Mouse (Mus musculus) midbrain, embryonic 10.5 days (tissue): ENCODE results near the gene Olfr1201. TPM values are rescaled to one million over a fixed set of nuclear protein-coding genes. Genes with fewer than 3 reads are reported as not detected.

Experiments
- DNase-seq: peaks from one replicate; pipeline ENCODE4 v3.0.0-alpha.2; 2017; ENCODE audit warnings: low spot score
- H3K27ac ChIP-seq: fragments of 300-500 bp; sonication (generic); replicated peaks from 2 replicates; pipeline ENCODE4 v1.5.1; 2016; ENCODE audit warnings: mild to moderate bottlenecking
- H3K27me3 ChIP-seq: fragments of 300-500 bp; sonication (generic); 2 replicates; pipeline ENCODE4 v1.6.1; 2016; ENCODE audit warnings: low read depth, mild to moderate bottlenecking; ENCODE audit not compliant: poor library complexity, severe bottlenecking
- H3K36me3 ChIP-seq: fragments of 300-500 bp; sonication (generic); 2 replicates; pipeline ENCODE4 v1.6.1; 2016; ENCODE audit warnings: mild to moderate bottlenecking, moderate library complexity
- H3K4me1 ChIP-seq: fragments of 300-500 bp; sonication (generic); 2 replicates; pipeline ENCODE4 v1.6.1; 2016
- H3K4me3 ChIP-seq: fragments of 300-500 bp; sonication (generic); 2 replicates; pipeline ENCODE4 v1.5.1; 2016; ENCODE audit warnings: mild to moderate bottlenecking, moderate library complexity
- H3K9me3 ChIP-seq: fragments of 300-500 bp; sonication (generic); replicated peaks from 2 replicates; pipeline ENCODE4 v1.6.1; 2016; ENCODE audit warnings: mild to moderate bottlenecking
- WGBS: fragments of 180-500 bp; shearing (Covaris S2); methylation state at CpG from one replicate; pipeline ENCODE4 v1.1.7; 2016; 5-methylcytosine and 5-hydroxymethylcytosine counted together
- polyA plus RNA-seq: library from polyadenylated mRNA; unstranded; fragments of >200 nt; fragmentation: Nextera tagmentation; extraction: Ambion mirVana; gene quantifications from 2 replicates; pipeline ENCODE4 v1.2.1, GENCODE M21; 2016

The Olfr1201 gene
- not detected in 2 replicates for polyA plus RNA-seq

GRCm38 (mm10) chr2:88792736-88793135 is at the start of gene Olfr1201:
Gene Olfr1201 (plus strand): TSS chr2:88793036.
- Histone ChIP-seq H3K4me1 (no peaks in the 10 kb centered on the region), H3K9me3 (no peaks in the 10 kb centered on the region), H3K27ac (no peak within 1 kb of the TSS), H3K36me3 (no peaks in the 10 kb centered on the region), H3K4me3 (no peak within 1 kb of the TSS), H3K27me3 (no peaks in the 10 kb centered on the region)
- no peak for DNase-seq
- WGBS: 91% methylated on average over 6 of the region's 6 CpGs

- 68% methylated on average over 3 of the region's 3 CpGs for WGBS
- Histone ChIP-seq H3K4me1 (no peaks in the 10 kb centered on the region), H3K27ac (no peak overlapping the region), H3K9me3 (no peaks in the 10 kb centered on the region), H3K36me3 (no peaks in the 10 kb centered on the region), H3K27me3 (no peaks in the 10 kb centered on the region), H3K4me3 (no peak overlapping the region)
- no peak for DNase-seq
These were observed 49.5 kb upstream of the Olfr1201 start for GRCm38 (mm10) chr2:88743379-88743778.

- Histone ChIP-seq H3K9me3 (no peaks in the 10 kb centered on the region), H3K27ac (no peak within 1 kb of the TSS), H3K36me3 (no peaks in the 10 kb centered on the region), H3K4me1 (no peaks in the 10 kb centered on the region), H3K27me3 (no peaks in the 10 kb centered on the region), H3K4me3 (no peak within 1 kb of the TSS)
- no peak for DNase-seq
- WGBS: 92% methylated on average over 2 of the region's 2 CpGs
These were observed 41.6 kb upstream of the Olfr1201 start, which contains the start of gene Olfr1198 for GRCm38 (mm10) chr2:88751270-88751669. Gene Olfr1198 (minus strand): TSS chr2:88751370.

- Histone ChIP-seq H3K4me3 (no peak within 1 kb of the TSS), H3K9me3 (no peaks in the 10 kb centered on the region), H3K4me1 (no peaks in the 10 kb centered on the region), H3K27me3 (no peaks in the 10 kb centered on the region), H3K36me3 (no peaks in the 10 kb centered on the region), H3K27ac (no peak within 1 kb of the TSS)
- WGBS: 89% methylated on average over 2 of the region's 2 CpGs
- no peak for DNase-seq
These were observed 32.5 kb upstream of the Olfr1201 start, which contains the start of gene Olfr1199 for GRCm38 (mm10) chr2:88760369-88760768. Gene Olfr1199 (minus strand): TSS chr2:88760469.

GRCm38 (mm10) chr2:88770388-88770787 is 22.4 kb upstream of the Olfr1201 start, which contains the start of gene Olfr1200:
Gene Olfr1200 (minus strand): TSS chr2:88770488.
- Histone ChIP-seq H3K9me3 (no peaks in the 10 kb centered on the region), H3K4me3 (no peak within 1 kb of the TSS), H3K27ac (no peak within 1 kb of the TSS), H3K27me3 (no peaks in the 10 kb centered on the region), H3K36me3 (no peaks in the 10 kb centered on the region), H3K4me1 (no peaks in the 10 kb centered on the region)
- no peak for DNase-seq
- WGBS: 86% methylated on average over 2 of the region's 2 CpGs

- no peak for DNase-seq
- H3K36me3 ChIP-seq: no peaks in the 10 kb centered on the region
- no peaks in the 10 kb centered on the region for H3K9me3 ChIP-seq
- H3K27me3 ChIP-seq: no peaks in the 10 kb centered on the region
- no peak within 1 kb of the TSS for H3K27ac ChIP-seq
- H3K4me1 ChIP-seq: no peaks in the 10 kb centered on the region
- no peak within 1 kb of the TSS for H3K4me3 ChIP-seq
- 89% methylated on average over 1 of the region's 1 CpGs for WGBS
These were observed 21.4 kb downstream of the Olfr1201 start, which contains the start of gene Olfr1202 for GRCm38 (mm10) chr2:88814196-88814595. Gene Olfr1202 (plus strand): TSS chr2:88814496.

GRCm38 (mm10) chr2:88829437-88829836 is 36.6 kb downstream of the Olfr1201 start, which contains the start of gene Olfr1205:
Gene Olfr1205 (plus strand): TSS chr2:88829737.
- WGBS: 93% methylated on average over 2 of the region's 2 CpGs

GRCm38 (mm10) chr2:88838477-88838876 is 45.6 kb downstream of the Olfr1201 start:
- Histone ChIP-seq H3K27me3 (no peaks in the 10 kb centered on the region), H3K9me3 (no peaks in the 10 kb centered on the region), H3K4me1 (no peaks in the 10 kb centered on the region), H3K27ac (no peak overlapping the region), H3K4me3 (no peak overlapping the region), H3K36me3 (no peaks in the 10 kb centered on the region)
- 96% methylated on average over 2 of the region's 2 CpGs for WGBS
- no peak for DNase-seq

More at GRCm38 (mm10) chr2:88829437-88829836, 36.6 kb downstream of the Olfr1201 start, which contains the start of gene Olfr1205:
- no peak within 1 kb of the TSS for H3K4me3 ChIP-seq
- H3K9me3 ChIP-seq: no peaks in the 10 kb centered on the region
- no peaks in the 10 kb centered on the region for H3K4me1 ChIP-seq
- no peak within 1 kb of the TSS for H3K27ac ChIP-seq
- no peak for DNase-seq
- no peaks in the 10 kb centered on the region for H3K27me3 ChIP-seq
- no peaks in the 10 kb centered on the region for H3K36me3 ChIP-seq

Other genes with a start within 250 kb of the Olfr1201 start
- gene Olfr1188, start 236.1 kb upstream of the Olfr1201 start, polyA plus RNA-seq: not detected in 2 replicates
- not detected in 2 replicates for gene Olfr1189, start 206.6 kb upstream of the Olfr1201 start, polyA plus RNA-seq
- not detected in 2 replicates for gene Olfr1191-ps1, start 152.5 kb upstream of the Olfr1201 start, polyA plus RNA-seq
- gene Olfr1192-ps1, start 144.5 kb upstream of the Olfr1201 start, polyA plus RNA-seq: not detected in 2 replicates
- gene Olfr1193, start 117.4 kb upstream of the Olfr1201 start, polyA plus RNA-seq: not detected in 2 replicates
- not detected in 2 replicates for gene Olfr1195, start 103.8 kb upstream of the Olfr1201 start, polyA plus RNA-seq
- not detected in 2 replicates for gene Olfr1196, start 88.4 kb upstream of the Olfr1201 start, polyA plus RNA-seq
- gene Olfr1197, start 60.7 kb upstream of the Olfr1201 start, polyA plus RNA-seq: not detected in 2 replicates
- not detected in 2 replicates for gene Olfr1198, start 41.7 kb upstream of the Olfr1201 start, polyA plus RNA-seq
- not detected in 2 replicates for gene Olfr1199, start 32.6 kb upstream of the Olfr1201 start, polyA plus RNA-seq
- gene Olfr1200, start 22.5 kb upstream of the Olfr1201 start, polyA plus RNA-seq: not detected in 2 replicates
- gene Olfr1202, start 21.5 kb downstream of the Olfr1201 start, polyA plus RNA-seq: not detected in 2 replicates
- not detected in 2 replicates for gene Olfr1205, start 36.7 kb downstream of the Olfr1201 start, polyA plus RNA-seq
- gene Olfr1204, start 56.3 kb downstream of the Olfr1201 start, polyA plus RNA-seq: not detected in 2 replicates
- gene Olfr1206, start 70.2 kb downstream of the Olfr1201 start, polyA plus RNA-seq: not detected in 2 replicates
- gene Olfr1208, start 109.3 kb downstream of the Olfr1201 start, polyA plus RNA-seq: not detected in 2 replicates
- not detected in 2 replicates for gene Olfr1209, start 122.1 kb downstream of the Olfr1201 start, polyA plus RNA-seq
- gene Olfr1211, start 145.1 kb downstream of the Olfr1201 start, polyA plus RNA-seq: not detected in 2 replicates
- not detected in 2 replicates for gene Olfr1212, start 160.9 kb downstream of the Olfr1201 start, polyA plus RNA-seq
- gene Gm13762, start 187.2 kb downstream of the Olfr1201 start, polyA plus RNA-seq: not detected in 2 replicates
- not detected in 2 replicates for gene Olfr1214, start 199.6 kb downstream of the Olfr1201 start, polyA plus RNA-seq
- gene Olfr1215, start 213.9 kb downstream of the Olfr1201 start, polyA plus RNA-seq: not detected in 2 replicates
- gene Olfr1216, start 225.3 kb downstream of the Olfr1201 start, polyA plus RNA-seq: not detected in 2 replicates
- gene Olfr1217, start 239.0 kb downstream of the Olfr1201 start, polyA plus RNA-seq: not detected in 2 replicates